Mouse (Mus musculus): ENCODE measurements around the gene Clec16a.

- TF ChIP-seq CTCF (IDR thresholded peaks at IDR 0.05; ENCODE audit: borderline replicate concordance, insufficient read depth, low read length) (no peak), POLR2A (IDR thresholded peaks at IDR 0.05; ENCODE audit: low read depth, low read length) (no peak)
These were observed 41.4 kb downstream of the Clec16a start for GRCm38 (mm10) chr16:10586546-10586945.
